Mouse (Mus musculus) embryo, embryonic 10.5 days (tissue): ENCODE results near the gene Mbnl1.

Source experiments
- DNase-seq: peaks from one replicate; pipeline ENCODE4 v3.0.0-alpha.2; 2015; ENCODE audit warnings: low spot score

The Mbnl1 gene

DNA sequence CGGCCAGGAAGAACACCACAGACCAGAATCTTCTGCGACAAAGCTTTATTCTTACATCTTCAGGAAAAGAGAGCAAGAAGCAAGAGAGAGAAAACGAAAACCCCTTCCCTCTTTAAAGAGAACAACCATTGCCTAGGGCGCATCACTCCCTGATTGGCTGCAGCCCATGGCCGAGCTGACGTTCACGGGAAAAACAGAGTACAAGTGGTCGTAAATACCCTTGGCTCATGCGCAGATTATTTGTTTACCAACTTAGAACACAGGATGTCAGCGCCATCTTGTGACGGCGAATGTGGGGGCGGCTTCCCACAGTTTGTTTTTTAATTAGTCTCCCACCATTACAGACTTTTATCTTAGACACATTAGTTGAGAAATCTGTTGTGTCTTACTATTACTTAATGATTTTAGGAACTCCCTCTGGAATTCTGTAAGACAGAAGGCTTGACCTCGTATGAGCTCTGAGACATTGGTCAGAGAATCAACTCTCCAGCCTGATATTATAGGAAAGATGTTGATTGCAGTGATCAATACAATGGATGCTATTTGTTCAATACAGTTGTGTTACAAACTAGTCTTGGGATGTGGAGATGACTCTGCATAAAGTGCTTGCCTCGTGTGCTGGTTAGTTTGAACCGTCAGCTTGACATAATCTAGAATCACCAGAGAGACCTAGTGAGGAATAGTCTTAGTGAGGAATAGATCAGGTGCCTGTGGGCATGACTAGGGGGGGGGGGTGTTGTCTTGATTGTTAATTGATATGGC is 22.3 kb downstream of the Mbnl1 start:
- DNase-seq: peak; percentile 17

DNA sequence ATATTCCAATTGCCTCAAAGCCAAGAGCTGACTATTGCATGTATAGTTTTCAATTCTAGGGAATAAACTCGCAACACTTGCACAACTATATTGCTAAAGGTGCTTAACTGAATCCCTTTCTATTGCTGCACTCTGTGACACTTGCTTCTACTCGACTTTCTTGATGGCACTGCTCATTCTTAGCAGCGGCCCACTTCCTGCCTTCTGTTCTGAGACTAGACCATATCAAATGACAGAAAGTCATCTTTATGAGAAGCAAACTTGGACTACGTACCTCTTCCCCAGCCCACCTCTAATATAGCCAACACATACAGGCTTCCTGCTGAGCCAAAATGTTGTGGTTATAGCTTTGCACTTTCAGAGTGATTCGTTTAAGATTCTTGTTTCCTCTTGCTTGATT is 23.6 kb downstream of the Mbnl1 start:
- DNase-seq: no peak

DNA sequence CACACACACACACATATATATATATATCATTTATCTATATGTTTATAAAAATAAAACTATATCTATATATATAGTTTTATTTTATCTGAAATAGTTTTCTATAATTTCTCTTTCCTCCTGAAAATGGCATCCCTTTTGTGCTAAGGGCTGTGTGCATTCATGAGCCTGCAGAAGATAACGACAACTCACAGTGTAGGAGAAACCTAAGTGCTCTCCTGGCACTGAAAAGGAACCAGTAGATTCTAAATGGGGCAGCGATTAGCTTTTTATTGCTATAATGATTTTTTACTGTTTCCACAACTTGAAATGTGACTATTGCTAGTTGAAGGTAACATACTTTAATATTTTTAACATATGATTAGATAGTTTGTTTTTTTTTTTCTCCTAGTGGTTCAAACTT is 25.5 kb downstream of the Mbnl1 start:
- no peak for DNase-seq

DNA sequence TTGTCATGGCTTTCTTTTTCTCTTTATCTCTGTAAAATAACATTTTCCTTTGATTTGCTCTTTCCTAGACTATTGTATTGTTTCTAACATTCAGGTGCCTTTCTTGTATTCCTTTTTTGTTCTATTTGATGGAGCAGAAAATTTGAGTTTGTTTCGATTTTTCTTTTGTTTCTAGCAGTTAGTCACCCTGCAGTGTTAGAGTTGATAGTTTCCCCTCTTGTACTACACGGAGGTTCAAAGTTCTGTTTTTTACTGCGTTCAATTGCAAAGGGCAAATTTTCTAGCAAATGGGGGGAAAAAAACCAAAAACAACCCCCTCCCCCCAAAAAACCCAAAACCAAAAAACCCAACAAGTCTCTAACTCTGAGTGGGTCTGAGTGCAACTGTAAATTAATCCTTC is 26.0 kb downstream of the Mbnl1 start:
- no peak for DNase-seq

DNA sequence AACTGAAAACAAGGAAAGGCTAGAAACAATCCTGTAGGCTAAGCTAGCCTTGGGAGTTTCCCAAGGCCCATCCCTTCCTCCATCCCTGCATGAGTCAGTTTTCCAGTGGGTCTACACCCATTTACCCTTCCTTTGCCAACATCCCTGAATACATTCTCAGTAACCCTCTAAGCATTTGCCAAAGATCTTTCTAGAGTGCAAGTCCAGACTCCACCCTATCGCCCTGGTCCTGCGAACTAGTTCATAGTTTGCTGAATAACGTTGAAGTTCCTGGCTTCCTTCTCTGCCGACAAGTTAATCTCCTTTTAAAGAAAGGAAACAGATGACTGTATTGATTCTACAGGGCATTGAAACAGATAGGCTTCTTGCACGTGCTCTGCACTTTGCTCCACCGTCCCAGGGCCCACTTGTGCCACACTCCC is 26.5 kb downstream of the Mbnl1 start:
- no peak for DNase-seq

DNA sequence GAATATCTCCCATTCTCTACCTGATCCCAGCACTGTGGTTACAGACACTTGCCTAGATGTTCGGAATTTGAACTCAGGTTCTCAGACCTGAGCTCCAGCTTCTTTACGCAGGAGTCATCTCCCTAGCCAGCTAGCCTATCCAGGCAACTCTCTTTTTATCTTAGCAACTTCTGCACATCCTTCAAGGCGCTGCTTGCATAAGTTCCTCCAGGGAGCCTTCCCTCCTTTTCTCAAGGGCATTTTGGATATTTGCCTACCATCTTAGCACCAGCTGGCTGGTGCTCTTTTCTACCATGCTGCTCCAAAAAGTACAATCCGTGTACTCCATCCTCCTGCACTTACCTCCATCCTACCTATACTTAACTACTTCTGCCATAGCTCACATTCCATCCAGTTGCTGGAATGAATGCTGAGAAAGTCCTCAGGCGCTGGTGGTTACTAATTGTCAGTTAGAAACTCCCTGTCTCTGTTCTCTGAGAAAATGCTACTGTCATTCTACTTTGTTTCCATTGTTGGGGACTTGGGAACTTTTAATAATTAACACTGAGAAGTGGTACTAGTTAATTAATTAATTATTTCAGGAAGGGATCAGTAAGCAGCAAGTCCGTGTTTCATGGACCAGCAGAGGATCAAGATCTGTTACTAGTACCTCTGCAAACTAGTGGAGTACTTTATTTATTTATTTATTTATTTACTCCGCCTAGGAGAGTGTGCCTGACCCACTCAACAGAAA is 27.3 kb downstream of the Mbnl1 start:
- peak; percentile 34 for DNase-seq

DNA sequence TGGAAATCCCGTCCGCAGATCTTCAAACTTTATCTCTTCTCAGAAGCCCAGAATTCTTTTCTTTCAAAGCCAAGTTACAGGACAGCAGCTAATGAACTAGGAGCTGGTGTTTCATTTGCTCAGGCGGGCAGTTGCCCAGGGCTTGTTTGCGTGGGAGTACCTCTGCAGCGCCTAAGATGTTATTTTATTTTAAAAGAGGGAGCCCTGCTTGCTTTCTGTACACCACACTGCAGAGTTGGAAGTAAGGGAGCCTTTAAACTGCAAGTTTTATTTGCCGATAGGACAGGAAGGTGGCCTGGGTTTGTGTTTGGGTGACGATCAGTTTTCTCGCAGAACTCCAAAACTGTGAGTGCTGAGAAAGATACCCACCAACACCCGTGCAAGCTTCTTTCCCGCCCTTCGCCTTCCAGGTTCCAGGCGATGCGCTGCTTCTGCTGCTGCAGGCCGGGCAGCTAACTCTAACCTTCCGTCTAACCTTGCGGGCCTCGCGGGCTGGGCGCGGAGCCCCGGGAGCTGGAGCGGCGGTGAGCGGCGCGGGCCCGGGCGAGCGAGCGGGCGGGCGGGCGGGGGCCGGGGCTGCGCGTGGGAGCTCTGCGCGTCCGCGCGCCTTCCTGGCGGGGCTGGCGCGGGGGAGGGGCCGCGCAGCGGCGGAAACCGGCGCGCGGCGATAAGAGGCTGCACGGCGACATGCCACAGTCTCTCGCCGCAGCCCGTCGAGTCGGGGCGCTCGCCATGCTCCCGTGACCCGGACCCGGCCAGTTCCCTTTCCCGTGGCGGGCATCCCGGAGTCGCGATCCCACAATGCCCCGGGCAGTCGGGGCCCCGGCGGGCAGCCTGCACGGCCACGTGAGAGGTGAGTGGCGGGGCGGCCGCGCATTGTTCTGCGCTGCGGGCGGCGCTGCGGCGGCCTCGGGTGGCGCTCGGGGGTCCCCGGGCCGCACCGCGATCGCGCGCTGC is 28.2 kb downstream of the Mbnl1 start:
- peak; percentile 65 for DNase-seq

DNA sequence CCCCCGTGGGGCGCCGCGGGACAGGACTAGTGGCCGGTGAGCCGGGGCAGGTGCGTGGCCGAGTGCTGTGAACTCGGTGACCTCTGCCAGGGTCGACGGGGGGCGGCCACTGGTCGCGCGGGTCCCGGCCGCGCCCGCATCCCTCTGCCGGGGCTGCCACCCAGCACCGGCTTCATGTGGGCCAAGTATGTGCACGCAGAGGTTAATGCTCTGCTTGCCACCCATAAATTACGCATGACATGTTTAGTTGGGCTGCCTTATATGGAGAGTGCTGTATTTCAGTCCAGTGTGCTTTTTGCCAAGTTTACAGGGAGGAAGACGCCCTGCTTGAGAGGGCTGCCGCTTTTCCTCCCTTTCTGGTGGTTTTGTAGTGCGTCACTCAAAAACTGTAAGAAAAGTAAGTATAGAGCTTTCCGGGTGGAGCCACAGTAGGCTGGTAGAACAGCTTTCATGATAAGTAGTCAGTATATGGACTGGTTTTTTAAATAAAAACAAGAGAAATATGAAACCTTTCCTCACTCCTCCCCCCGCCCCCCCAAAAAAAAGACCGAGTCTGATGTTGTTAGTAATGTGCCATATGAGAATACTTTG is 29.0 kb downstream of the Mbnl1 start:
- peak; percentile 73 for DNase-seq

DNA sequence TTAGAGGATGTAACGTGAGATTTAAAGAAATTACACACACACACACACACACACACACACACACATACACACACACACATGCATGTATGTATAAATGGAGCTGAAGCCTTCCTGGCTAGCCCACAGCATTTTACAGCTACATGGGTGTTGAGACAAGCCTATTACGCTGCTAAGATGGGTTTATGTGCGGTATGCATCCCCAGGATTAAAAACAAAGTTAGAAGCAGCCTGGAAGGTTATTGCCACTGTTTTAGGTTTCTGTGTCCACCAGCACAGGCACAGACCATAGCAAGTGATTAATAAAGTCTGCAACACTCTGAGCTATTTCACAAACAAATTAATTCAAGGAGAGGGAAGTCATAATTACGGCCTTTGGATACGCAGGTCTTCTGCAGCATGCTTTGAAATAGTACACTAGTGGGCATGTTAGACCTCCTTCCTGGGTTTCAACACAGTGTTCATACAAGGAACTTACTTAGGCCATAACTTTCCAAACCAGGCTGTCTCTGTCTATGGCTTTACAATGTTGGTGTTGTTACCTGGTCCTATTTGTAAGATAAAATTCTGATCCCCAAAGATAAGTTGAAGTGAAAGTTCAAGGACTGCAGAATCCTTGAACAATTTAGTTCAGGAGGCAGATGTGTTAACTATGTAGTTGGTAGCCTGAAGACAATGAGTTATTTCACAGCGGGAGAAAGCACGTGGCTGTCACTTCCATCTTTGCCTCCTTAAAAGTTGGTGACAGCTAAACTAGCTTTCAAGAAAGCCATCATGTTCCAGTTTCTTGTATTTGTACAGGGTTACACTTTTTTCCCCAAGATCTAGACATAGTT is 29.7 kb downstream of the Mbnl1 start:
- DNase-seq: peak; percentile 50

DNA sequence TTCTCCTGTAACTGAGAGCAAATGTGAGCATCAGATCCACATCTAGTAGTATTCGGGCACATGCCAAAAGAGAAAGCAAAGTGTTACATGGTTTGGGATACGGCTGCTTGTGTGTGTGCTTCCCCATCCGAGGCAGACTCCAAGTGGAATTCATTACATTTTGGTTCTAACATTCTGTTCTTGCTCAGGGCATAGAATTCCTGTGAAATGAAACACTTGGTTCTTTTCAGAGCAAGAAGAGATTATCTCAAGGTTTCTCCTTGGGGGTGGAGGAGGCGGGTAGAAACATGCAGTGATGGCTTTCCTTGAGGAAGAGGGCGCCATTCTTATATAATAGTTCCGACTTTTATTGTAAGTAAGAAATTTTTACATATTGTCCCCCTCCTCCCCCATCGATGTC is 30.6 kb downstream of the Mbnl1 start:
- DNase-seq: peak; percentile 22

DNA sequence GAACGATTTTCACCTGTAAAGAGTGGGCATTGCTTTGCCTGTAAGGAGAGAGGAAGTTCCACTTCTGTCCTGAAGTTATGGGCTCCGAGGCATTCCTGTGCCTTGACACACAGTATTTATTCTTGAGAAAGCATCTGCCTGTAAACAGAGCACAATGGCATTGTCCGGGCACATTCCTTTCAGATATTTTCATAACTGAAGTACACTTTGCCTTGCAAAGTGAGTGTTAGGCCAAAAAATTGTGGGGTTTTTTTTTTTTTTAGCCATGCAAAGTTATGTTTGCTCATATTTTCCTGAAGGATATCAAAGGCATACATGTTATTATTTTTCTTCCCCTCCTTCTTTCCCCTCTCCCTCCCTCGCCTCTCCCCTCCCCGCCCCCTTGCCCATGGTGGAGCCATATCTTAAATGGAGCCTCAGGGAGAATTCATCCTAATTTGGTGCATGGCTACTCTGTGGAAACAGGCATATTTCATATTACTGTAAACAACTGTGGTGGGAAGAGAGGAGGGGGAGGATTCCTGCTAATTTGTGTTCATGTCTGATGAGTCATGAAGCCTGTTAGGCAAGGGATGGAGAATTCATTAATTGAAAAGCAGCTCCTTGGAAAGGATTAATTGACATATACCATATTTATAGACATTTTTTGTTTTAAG is 32.3 kb downstream of the Mbnl1 start:
- DNase-seq: no peak

DNA sequence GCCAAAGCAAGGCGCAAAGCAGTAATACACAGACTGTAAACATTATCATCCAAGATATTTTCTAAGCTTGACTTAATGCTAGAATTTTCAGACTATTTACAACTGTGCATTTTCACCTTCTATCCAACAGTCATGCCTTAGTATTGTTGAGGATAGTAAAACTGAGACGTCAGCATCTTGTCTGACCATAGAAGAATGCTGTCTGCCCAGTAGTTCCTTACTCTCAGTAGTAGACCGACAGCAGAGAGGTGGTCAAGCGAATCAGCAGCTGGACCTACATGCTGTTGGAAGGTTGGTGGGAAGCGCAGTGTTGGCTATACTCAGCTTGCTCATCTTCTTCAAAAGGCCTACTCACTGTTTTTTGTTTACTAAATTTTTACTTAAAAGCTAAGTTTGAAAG is 34.2 kb downstream of the Mbnl1 start:
- DNase-seq: no peak

DNA sequence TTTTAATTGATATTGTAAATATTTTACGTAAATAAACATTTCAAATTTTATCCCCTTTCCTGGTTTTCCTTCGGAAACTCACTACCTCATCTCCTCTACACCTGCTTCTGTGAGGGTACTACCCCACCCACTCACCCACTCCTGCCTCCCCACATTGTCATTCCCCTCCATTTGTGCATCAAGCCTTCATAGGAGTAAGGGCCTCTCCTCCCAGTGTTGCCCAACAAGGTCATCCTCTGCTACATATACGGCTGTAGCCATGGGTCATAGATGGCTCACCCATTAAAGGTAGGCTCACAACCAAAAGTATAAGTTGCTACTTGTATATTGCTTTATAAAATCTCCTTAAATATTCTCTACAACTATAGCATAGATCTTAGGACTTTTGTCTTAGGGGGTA is 34.9 kb downstream of the Mbnl1 start:
- no peak for DNase-seq

DNA sequence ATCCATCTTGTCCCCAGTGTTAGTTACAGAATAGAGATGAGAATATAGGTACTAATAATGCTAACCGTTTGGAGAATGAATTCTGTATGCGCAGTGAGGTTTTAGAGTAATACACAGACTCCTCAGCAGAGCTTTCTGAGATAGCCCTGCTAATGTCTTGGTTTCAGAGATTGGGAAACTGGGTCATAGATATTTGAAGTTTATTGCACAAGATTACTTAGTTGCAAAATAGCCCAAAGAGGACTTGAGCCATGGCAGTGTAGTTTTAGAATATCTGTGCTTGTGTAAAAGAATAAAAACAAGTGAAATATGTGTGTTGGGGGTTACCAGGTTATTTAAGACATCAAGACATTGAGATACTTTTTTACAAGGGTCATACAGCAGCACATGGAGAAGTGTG is 35.3 kb downstream of the Mbnl1 start:
- no peak for DNase-seq

DNA sequence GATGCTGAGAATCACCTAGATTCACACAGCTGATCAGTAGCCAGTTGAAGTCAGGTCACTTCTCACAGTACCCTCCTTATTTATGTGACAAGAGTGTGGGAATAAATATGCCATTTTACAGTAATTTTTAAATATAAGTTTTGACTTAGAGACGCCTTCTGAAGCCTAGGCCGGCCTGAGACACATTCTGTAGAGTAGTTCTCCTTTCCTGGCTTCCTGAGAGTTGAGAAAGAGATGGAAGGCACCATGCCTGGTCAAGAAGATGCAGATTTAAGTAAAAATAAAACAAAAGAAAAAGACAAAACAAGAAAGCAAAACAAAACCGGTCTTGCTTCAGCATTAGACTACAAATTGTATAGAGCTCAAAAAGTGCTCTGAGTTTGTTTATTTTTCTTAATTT is 38.6 kb downstream of the Mbnl1 start:
- DNase-seq: no peak

DNA sequence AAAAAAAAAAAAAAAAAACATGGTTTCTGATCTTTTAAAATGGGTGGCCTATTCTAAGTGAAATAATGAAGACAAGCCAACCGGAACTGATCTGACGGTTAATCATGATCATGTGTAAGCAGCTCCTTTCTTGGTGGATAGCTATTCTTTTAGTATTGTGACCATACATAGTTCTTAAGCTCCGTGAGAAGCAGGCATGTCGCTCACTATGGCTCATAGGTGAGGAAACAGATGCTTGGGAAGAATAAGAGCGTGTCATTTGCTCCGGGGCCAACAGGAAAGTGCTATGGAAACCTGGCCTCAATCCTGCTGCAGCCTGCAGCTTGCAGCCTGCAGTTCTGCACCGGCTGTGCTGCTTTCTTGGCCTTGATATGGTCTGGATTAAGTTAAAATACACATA is 40.7 kb downstream of the Mbnl1 start:
- no peak for DNase-seq

DNA sequence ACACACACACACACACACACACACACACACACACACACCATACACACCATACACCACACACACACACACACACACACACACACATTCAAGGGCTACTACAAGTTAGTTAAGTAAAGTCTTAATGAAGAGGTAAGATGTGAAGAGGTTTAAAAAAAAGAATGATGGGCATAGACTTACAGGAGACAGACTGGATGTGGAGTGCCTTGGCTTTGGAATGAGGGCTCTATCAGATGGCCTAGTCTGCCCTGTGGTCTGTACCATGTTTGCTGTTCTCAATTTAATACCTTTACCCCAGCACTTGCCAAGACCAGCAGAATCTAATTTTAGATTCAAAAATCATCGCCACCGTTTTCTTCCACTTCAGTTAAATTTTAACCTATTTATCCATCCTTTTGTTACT is 41.1 kb downstream of the Mbnl1 start:
- no peak for DNase-seq

DNA sequence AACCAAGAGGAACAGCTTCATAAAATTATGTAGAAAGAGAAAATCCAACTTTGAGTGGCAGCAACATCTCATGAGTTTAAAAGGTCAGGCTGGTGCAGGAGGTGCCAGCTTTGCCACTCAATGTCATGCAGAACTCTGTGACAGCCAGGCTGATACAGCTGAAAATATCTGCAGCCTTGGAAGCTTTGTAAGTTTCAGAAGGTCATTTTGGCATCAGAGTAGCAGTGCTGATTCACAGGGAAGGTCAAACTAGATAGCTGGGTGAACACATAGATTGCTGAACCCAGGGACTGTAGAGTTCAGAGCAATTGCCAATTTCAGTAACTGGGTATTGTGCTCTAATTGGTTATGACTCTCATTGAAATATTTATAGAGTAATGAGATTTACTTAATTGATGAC is 42.8 kb downstream of the Mbnl1 start:
- no peak for DNase-seq

DNA sequence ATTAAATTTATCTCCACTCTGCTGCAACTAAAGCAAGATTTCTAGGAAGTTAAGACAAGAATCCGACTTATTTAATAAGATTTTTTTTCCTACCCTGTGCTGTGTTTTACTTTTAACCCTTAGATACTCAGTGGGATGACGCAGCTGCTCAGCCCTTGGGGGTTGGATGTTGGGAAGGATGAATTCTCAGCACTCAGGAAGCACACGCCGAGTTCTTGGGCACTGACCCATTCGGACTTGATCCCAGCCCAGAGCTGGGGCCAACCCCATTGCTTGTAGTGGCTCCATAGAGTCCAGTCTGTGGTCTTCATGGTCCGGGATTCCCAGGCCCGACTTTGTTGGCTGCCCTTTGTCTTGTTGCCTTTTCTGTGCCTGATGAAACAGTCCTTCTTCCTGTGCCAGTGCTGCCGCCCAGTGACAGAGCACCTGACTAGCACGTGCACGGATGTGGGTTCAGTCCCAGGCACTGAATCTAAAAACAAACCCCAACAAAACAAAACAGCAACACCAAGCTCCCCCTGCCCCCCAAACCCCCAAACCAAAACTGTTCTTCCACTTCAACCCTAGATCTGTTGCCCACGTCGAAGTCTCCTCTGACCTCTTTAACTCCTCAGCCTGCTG is 43.5 kb downstream of the Mbnl1 start:
- DNase-seq: peak; percentile 32

DNA sequence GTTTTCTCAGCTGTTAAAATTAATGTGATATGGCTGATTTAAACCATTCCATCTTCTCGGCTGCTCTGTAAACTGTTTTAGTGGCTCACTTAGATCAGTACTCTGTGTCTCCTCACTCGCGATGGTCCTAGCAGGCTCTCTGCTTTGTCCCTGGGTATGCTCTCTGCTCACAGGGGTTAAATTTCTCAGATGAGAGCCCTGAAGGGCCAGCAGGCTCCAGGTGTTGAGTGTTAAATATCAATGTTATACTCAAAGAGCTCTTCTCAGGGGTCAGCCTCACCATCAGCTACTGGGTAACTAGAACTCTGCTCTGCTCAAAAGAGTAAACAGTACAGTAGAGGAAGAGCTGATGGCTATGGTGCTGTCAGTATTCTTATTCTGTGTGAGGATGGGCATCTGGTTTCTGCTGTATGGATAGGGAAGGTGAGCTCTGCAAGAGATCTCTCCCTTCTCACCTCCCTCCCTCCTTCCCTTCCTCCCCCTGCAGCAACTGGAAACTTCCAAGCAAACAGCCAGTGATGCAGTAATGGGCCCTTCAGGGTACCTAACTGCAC is 44.7 kb downstream of the Mbnl1 start:
- DNase-seq: no peak
